Mouse (Mus musculus): ENCODE data around the gene Nanos3.

Gene Nanos3

DNA sequence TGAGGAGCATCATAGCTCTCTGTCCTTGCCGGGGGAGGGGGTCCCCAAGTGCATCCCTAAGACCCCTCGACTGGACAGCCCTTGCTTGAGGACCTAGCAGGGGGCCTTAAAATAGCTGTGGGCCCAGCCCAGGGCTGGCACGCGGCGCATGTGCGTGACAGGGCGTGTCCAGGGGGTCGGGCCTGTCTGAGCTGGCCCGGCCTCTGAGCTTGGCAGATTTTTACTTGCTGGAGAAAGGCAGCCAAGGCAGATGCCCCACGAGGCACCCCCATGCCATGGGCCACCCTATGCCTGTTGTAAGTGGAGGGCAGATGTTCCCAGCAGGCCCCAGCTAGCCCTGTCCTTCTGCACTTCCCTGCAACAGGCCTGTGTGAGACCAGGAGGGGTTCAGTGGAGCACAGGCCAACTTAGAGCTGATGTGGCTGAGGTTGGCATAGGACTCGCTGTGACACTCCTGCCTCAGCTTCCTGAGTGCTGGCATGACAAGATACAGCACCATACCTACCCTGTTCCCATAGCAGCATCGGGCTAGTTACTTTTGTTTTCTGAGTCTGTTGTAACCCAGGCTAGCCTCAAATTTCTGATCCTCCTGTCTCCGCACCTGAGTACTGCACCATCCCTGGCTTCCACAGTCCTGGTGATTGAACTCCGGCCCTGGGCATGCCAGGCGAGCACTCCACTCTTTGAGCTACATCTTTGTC lies 16.7 kb upstream of the Nanos3 start:
- DNase-seq (ENCODE audit: low spot score in 2 of 2) = peak; percentile 94 to 95

DNA sequence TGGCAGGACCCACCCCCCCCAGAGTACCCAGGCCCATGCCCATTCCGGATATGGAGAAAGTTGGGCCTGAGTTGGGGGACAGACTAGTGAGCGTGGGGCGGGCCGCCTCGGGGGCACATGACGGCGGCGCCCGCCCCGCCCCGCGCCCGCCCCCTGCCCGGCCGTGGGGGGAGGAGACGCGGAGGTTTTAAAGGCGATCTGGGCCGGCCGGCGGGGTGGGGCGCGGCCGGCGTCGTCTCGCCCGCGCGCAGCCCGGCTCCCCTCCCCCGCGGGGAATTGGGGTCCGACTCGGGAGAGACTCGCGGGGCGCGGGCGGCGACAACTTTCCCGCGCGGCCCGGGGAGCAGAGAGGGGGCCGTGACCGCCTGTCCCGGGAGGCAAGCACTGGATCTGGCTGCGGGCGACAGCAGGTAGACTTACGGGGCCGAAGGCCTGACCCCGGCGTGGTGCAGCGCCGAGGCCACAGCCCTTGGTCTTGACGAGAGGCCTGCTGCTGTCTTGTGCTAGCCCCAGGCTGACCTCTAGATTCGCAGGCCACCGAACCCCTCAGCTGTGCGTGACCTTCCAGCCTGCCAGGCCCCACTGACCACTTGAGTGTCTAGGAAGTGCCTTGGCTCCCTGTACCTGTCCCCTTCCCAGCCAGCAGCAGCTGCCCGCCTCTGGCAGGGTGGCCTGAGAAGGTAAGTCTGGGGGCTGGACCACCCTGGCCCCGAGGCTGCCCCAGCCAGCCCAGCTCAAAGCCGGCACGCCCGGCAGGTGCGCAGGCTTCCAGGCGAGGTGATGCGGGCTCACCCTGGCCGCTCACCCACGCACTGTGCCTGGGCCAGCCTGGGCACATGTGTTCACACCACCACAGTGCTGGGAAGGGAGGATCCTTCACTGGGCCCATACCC lies 15.9 kb upstream of the Nanos3 start:
- peak; percentile 92 to 96 for DNase-seq (ENCODE audit: low spot score in 2 of 2)

DNA sequence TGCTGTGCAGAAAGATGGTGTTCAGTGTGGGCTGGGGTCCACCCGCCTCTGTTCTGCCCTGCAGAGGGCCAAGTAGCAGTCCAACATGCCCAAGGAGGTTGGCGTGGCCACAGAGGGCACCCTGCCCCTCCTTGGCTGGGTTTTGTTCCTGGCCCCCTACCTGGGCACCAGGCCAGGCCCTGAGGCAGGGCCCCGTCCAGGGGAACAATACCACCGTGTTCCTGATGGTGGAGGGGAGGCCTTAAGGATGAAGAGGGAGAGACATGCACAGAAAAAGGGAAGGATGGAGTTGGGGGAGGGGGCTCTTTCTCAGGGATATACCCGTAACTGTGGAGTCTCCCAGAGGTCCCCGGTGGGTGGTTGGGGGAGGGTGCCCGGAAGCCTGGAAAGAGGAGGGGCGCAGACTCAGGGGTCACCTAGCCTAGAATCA lies 15.1 kb upstream of the Nanos3 start:
- DNase-seq (ENCODE audit: low spot score in 2 of 2) = peak in 1 of 2 experiments; percentile 54

GRCm38 (mm10) chr8:84199348-84200125 lies 14.5 kb upstream of the Nanos3 start:
- peak in 1 of 2 experiments; percentile 18 for DNase-seq (ENCODE audit: low spot score in 2 of 2)

GRCm38 (mm10) chr8:84198871-84199270 lies 13.9 kb upstream of the Nanos3 start:
- peak in 1 of 2 experiments; percentile 17 for DNase-seq (ENCODE audit: low spot score in 2 of 2)

DNA sequence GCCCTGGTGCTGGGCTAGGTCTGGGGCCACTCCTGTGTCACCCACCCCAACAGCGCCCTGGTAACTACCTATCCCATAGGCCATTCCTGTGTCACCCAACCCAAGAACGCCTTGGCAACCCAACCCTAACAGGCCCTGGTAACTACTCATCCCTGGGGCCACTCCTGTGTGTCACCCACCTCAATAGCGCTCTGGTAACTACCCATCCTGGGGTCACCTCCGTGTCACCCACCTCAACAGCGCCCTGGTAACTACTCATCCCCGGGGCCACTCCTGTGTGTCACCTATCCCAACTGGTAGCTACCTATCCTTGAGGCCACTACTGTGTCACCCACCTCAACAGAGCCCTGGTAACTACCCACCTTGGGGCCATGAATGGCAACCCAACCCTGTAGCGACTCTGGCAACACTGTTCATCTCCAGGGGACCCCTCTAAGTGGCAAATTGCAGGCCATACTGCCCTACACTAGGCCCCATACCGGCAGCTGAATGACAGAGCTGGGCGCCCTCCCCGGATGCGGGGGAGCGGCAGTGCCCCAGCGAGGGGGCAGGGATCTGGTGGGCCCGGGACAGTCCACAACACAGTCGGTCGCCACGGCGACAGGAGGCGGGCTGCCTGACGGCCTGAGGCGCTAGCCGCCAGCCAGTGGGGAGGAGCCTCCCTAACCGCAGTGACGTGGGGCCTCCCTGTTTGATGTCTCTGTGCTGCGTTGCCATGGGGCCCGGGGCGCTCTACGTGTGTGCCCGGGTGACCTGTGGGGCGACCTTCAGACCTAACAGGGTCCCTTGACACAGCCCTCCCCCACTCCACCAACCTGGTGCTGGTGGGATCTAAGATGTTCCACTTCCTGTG lies 13.1 kb upstream of the Nanos3 start:
- peak; percentile 97 for DNase-seq (ENCODE audit: low spot score in 2 of 2)

DNA sequence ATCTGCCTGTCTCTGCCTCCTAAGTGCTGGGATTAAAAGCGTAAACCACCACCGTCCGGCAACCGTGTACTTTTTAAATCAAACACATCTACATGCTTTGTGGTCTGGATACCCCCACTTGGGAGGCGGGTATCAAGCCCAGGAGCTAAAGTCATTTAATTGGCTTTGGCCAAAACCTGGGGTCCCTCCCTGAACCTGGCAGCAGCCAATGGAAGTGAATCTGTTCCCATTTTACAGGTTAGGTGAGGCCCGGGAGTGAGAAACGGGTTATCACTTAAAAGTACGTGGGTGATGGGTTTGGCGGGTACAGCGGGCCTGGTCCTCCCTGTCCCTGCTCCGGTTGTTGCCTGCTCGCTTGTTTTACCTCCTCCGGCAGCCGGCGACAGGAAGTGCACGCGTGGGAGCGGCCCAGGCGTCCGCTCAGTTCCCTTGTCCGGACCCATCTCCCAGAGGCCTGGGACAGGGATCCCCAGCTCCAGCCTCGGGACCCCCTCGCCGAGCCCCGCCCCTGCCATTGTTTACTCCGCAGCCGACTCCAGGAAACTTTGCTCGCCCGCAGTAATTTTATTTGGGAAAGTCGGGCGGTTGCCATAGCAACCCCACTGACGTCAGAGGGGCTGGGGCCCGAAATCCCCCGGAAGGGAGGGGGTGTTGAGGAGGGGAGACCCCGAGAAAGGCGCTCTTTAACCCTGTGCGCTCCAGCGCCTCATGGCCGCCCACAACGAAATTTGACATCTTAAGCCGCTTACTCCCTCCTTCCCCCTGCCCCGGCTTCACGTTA lies 12.3 kb upstream of the Nanos3 start:
- peak; percentile 95 to 96 for DNase-seq (ENCODE audit: low spot score in 2 of 2)

- no peak for DNase-seq (ENCODE audit: low spot score in 2 of 2)
Observed at GRCm38 (mm10) chr8:84194224-84194743, 9.3 kb upstream of the Nanos3 start.

DNA sequence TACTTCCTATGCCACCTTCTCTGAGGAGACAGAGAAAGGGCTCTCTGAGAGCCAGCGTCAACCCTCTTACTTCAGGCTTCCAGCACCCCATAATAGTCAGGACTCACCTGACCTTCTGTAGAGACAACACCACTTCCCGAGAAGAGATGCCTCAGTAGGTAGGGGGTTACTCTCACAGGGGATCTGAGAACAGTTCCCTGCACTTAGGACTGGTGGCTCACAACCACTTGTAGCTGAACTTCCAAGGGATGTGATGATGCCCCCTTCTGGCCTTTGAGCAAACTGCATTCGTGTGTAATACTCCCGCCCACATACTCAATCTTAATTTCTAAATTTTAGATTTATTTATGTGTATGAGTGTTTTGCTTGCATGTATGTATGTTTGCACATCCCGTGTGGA lies 8.5 kb upstream of the Nanos3 start:
- no peak for DNase-seq (ENCODE audit: low spot score in 2 of 2)

DNA sequence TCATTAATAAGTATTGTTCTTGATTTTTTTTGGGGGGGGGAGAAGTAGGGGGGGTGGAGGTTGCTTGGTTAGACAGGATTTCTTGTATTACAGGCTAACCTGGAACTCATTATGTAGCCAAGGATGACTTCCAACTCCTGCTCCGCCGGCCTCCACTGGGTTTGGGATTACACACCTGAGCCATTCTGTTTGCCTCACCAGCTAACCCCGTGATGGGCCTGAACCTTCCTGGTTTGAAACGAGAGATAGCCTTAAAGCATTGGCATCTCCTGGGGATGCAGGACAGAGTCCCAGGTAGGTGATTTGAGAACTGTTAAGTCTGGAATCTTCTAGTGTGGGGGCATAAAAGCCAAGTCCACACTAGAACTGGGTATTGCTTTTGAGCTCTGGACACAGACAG lies 8.1 kb upstream of the Nanos3 start:
- DNase-seq (ENCODE audit: low spot score in 2 of 2) = no peak

DNA sequence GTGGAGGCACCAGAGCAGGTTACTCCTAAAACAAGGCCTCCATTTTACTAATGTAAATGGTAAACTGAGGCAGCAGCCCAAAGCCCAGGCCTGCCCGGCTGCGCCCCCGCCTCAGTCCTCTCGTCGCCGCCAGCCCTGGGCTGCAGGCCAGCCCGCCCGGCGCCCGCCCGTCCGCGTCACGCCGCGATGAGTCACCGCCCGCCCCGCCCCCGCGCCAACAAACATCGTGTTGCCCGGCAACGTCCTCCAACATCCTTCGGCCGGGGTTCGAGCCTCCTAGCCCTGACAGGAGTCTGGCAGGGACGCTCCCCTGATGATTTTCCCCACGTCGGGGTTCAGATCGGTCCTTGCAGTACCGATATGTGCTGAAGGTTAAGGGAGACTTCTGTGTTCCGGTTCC lies 7.5 kb upstream of the Nanos3 start:
- DNase-seq (ENCODE audit: low spot score in 2 of 2) = peak; percentile 82 to 88

GRCm38 (mm10) chr8:84192023-84192422 lies 7.0 kb upstream of the Nanos3 start:
- peak; percentile 87 to 90 for DNase-seq (ENCODE audit: low spot score in 2 of 2)

DNA sequence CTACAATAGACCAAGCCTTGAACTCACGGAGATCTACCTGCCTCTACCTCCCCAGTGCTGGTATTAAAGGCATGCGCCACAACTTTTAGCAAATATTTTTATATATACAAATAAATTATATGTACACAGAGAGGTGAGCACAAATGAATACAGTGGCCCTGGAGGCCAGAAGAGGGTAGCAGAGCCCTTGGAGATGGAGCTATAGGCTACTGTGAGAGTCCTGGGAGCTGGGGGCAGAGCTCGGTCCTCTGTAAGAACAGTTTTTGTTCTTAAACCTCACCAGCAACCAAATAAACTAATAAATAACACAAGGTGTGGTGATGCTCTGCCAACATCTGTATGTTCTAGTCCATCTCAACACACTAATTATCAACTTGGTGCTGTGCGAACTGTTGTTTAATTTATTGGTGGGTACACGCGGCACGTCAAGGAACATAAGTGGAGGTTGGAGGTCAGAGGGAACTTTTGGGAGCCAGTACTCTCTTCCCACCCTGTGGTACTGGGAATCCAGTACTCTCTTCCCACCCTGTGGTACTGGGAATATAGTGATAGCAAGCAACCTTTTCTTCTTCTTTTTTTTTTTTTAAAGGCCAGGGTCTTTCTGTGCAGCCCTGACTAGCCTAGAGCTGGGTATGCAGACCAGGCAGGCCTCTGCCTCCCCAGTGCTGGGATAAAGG lies 5.3 kb upstream of the Nanos3 start:
- no peak for DNase-seq (ENCODE audit: low spot score in 2 of 2)

DNA sequence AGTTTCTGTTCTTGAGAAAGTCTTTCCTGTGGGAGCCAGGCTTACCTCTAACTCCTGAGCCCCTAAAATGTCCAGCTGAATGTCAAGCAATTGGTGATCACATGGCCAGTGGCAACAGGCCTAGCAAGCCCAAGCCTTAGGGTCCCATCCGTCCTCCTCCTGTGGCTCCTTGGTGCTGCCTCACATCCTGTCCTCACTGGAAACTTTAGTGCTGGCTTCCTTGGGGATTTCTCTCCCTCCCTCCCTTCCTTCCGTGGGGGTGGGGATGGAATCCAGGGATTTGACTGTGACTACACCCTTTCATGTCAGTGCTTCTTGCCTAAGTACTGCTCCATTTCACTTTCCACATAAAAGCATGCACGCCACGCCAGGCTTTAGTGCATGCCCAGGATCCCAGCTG lies 4.6 kb upstream of the Nanos3 start:
- DNase-seq (ENCODE audit: low spot score in 2 of 2) = peak; percentile 89 to 92

- no peak for DNase-seq (ENCODE audit: low spot score in 2 of 2)
Observed at GRCm38 (mm10) chr8:84188671-84189070, 3.7 kb upstream of the Nanos3 start.

DNA sequence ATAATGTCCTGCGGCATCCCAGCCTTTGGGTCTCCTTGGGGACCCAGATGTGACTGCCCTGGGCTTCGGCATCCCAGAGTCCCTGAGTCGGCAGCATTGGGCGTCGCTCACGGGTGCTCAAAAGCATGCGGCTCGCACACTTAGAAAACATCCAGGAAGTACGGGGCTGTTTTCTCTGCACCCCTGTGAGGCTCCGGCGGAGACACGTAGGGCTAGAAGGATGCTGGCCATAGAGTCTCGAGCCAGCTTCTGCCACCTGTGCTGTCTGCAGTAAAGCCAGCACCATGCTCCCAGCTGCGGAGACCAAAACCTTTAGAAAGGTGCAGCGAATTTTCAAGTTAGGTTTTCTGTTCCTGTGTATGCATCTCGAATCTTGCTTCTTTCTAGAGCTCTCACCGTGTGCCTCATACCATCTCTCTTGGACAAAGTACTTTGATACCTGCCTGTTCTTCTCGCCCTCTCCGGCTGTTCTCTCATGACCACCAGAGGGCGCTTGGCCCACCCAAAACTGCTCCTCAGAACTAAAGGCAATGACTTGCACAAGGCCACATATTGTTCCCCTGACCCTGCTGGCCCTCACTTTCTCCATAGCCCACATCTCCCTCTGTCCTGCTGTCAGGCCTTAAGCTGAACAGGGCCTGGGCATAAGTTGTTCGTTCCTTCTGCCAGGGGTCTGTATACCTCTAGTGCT lies 2.2 kb upstream of the Nanos3 start:
- DNase-seq (ENCODE audit: low spot score in 2 of 2) = peak; percentile 53 to 76

- peak; percentile 79 to 87 for DNase-seq (ENCODE audit: low spot score in 2 of 2)
Observed at GRCm38 (mm10) chr8:84186547-84186946, 1.5 kb upstream of the Nanos3 start.

DNA sequence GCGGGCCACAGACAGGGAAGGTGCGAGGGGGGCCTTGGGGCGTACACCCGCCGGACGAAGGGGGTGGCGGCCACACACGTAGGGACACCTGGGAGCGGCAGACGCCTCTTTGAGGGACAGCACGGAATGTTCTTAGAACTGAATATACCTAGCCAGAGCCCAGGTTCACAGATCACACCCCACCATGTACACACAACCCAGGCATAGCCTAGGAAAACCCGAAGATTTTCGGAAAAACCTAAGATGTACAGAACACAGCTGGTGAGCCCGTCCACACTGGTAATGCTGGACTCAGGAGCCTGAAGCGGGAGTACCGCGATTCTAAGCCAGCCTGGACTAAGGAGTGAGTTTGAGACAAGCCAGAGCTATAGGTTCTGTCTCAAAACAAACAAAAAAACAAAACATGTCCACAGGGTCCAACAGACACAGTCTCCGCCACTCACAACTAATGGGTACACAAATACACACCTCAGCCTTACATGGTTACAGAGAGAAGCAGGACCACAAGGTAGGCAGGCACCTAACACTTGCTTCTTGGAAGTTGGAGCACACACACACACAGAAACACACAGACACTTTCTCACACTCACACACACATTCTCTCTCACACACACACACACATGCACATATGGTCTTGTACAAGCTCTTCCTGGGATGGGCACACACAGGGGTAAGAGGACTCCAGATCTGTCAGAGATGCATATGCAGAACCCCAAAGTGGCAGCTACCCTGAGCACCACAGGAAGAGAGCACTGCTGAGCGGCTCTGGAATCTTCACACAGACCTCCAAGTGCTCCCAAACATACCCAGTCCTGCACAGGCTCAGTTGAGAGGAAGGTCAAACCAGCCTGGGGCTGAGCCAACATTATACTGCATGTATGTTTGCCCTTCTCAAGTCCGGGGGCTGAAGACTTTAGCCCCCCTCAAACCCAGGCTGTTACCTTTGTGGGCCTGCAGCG lies 653 bp downstream of the Nanos3 start:
- DNase-seq (ENCODE audit: low spot score in 2 of 2) = no peak
